Mouse (Mus musculus) heart, embryonic 13.5 days (tissue): ENCODE results near the gene Colq. TPM values are rescaled to one million over a fixed set of nuclear protein-coding genes. Genes with fewer than 3 reads are reported as not detected.

Experiments
- ATAC-seq: fragments of 200-750 bp; cut with Nextera tagmentation; 2 replicates; pipeline ENCODE4 v1.8.0; 2017; ENCODE audit warnings: moderate TSS enrichment; ENCODE audit not compliant: insufficient number of reproducible peaks, low FRiP score, low TSS enrichment; ENCODE audit errors: extremely low read depth
- H3K27ac ChIP-seq: fragments of 300-500 bp; sonication (generic); replicated peaks from 2 replicates; pipeline ENCODE4 v1.5.1; 2015; ENCODE audit warnings: moderate library complexity, mild to moderate bottlenecking, inconsistent platforms
- H3K27me3 ChIP-seq: fragments of 300-500 bp; sonication (generic); replicated peaks from 2 replicates; pipeline ENCODE4 v1.6.1; 2015; ENCODE audit warnings: mild to moderate bottlenecking, inconsistent platforms
- H3K36me3 ChIP-seq: fragments of 300-500 bp; sonication (generic); 2 replicates; pipeline ENCODE4 v1.6.1; 2015; ENCODE audit warnings: mild to moderate bottlenecking, inconsistent platforms
- H3K4me1 ChIP-seq: fragments of 300-500 bp; sonication (generic); 2 replicates; pipeline ENCODE4 v1.6.1; 2015; ENCODE audit warnings: inconsistent platforms
- H3K4me2 ChIP-seq: fragments of 300-500 bp; sonication (generic); 2 replicates; pipeline ENCODE4 v1.6.1; 2015; ENCODE audit warnings: inconsistent platforms, mild to moderate bottlenecking, moderate library complexity
- H3K4me3 ChIP-seq: fragments of 300-500 bp; sonication (generic); 2 replicates; pipeline ENCODE4 v1.5.1; 2015; ENCODE audit warnings: moderate library complexity, mild to moderate bottlenecking, inconsistent platforms
- H3K9ac ChIP-seq: fragments of 300-500 bp; sonication (generic); 2 replicates; pipeline ENCODE4 v1.6.1; 2015; ENCODE audit warnings: inconsistent platforms, mild to moderate bottlenecking, moderate library complexity
- H3K9me3 ChIP-seq: fragments of 300-500 bp; sonication (generic); 2 replicates; pipeline ENCODE4 v1.6.1; 2016; ENCODE audit warnings: inconsistent platforms
- WGBS: fragments of 180-500 bp; shearing (Covaris S2); methylation state at CpG from one replicate; pipeline ENCODE4 v1.1.7; 2015; ENCODE audit warnings: mixed read lengths; 5-methylcytosine and 5-hydroxymethylcytosine counted together
- polyA plus RNA-seq: library from polyadenylated mRNA; unstranded; fragments of >200 nt; fragmentation: Nextera tagmentation; extraction: Ambion mirVana; gene quantifications from 2 replicates; pipeline ENCODE4 v1.2.1, GENCODE M21; 2015

The Colq gene
- polyA plus RNA-seq, 1 experiment from 2014 or later = 8.1 TPM

GRCm38 (mm10) chr14:31493901-31494300 lies 97.2 kb downstream of the Colq start:
- Histone ChIP-seq H3K27ac (peak overlapping the region; percentile 87; the same call in 1 of the 2 replicates), H3K27me3 (no peaks in the 10 kb centered on the region), H3K9ac (peak overlapping the region; percentile 94), H3K4me1 (peaks cover 45% of the 10 kb centered on the region), H3K36me3 (peaks cover 53% of the 10 kb centered on the region), H3K9me3 (no peaks in the 10 kb centered on the region), H3K4me2 (peak overlapping the region; percentile 89), H3K4me3 (peak overlapping the region; percentile 85)
- 46% methylated on average over 9 of the region's 9 CpGs for WGBS
- no peak for ATAC-seq

DNA sequence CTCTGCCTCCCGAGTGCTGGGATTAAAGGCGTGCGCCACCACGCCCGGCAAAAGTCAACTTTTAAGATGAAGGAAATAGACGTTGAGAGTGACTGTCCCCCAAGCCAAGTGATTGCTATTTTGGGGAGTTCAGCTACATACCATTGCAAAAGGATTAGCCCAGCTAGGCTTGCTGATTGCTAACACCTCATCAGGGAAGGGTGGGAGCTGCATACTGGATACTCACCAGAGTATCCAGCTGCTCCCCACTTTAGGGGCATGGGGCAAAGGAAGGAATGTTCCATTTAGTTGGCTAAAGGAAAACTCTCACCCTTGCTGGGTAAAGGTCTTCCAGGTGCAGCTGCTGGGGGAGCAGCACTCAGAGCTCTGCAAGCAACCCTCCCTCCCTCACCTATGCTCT lies 103.1 kb downstream of the Colq start:
- 88% methylated on average over 6 of the region's 6 CpGs for WGBS
- H3K27ac ChIP-seq = no peak overlapping the region
- H3K4me2 ChIP-seq = no peak overlapping the region
- H3K36me3 ChIP-seq = peaks cover 95% of the 10 kb centered on the region
- H3K4me3 ChIP-seq = no peak overlapping the region
- no peaks in the 10 kb centered on the region for H3K27me3 ChIP-seq
- no peaks in the 10 kb centered on the region for H3K9me3 ChIP-seq
- ATAC-seq = no peak
- H3K9ac ChIP-seq = no peak overlapping the region
- peaks cover 5% of the 10 kb centered on the region for H3K4me1 ChIP-seq

DNA sequence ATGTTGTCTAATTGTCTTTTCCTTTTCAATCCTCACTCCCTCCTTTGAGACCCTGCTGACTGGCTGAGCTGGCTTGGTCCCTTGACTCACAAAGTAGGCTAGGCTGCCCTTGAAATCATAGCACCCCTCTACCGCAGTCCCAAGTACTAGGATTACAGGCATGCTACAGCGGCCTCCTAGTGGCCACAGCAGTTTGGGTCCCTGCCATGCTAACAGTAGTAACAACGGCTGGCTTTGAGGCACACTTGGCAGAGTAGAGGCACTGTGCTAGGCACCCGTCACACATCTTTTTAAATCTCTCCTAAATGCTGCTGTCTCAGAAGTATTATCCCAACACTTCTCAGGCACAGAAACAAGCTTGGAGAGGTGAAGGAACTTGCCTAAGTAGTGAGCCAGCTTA lies 104.7 kb downstream of the Colq start:
- ATAC-seq = no peak
- Histone ChIP-seq H3K27ac (no peak overlapping the region), H3K4me3 (no peak overlapping the region), H3K4me2 (no peak overlapping the region), H3K9ac (no peak overlapping the region), H3K9me3 (no peaks in the 10 kb centered on the region), H3K27me3 (no peaks in the 10 kb centered on the region), H3K36me3 (peaks cover 96% of the 10 kb centered on the region), H3K4me1 (no peaks in the 10 kb centered on the region)
- WGBS = 79% methylated on average over 4 of the region's 4 CpGs

DNA sequence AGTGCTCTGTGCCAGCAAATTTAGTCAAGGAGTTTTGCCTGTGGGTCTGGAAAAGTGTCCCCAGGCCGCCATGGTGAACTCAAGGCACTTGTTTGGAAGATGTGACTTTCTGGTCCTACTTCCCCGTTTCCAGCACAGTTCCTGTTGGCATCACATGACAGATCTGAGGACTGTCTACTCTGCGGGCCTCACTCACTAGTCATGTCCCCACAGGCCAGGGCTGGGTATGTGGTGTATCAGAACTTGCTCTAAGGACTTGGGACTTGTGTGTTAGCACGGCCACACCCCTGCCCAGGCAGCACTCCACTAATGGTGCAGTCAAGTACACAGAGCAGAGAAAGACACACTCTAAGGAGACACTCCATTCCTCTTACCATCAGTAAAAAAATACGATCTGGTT lies 108.7 kb downstream of the Colq start:
- Histone ChIP-seq H3K27me3 (no peaks in the 10 kb centered on the region), H3K4me2 (no peak overlapping the region), H3K36me3 (peaks cover 96% of the 10 kb centered on the region), H3K27ac (no peak overlapping the region), H3K4me1 (no peaks in the 10 kb centered on the region), H3K9ac (no peak overlapping the region), H3K4me3 (no peak overlapping the region), H3K9me3 (no peaks in the 10 kb centered on the region)
- no peak for ATAC-seq
- WGBS = 88% methylated on average over 5 of the region's 5 CpGs

DNA sequence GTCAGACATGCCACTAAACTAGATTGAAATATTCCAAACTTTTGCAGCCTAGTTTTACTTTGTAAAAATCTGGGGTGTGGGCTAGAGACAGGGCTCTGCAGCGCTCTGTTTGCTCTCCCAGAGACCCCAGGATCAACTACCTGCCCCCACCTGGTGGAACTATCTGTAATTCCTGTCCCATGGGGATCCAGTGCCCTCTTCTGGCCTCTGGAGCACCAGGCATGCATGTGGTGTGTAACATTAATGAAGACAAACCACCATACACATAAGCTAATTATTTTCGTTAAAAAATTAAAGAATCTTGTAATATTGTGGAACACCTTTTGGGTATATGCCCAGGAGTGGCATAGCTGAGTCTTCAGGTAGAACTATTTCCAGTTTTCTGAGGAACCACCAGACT lies 117.8 kb downstream of the Colq start:
- 81% methylated on average over 2 of the region's 2 CpGs for WGBS
- no peak overlapping the region for H3K4me2 ChIP-seq
- no peaks in the 10 kb centered on the region for H3K4me1 ChIP-seq
- H3K9me3 ChIP-seq = no peaks in the 10 kb centered on the region
- H3K9ac ChIP-seq = no peak overlapping the region
- H3K27me3 ChIP-seq = no peaks in the 10 kb centered on the region
- H3K4me3 ChIP-seq = no peak overlapping the region
- H3K36me3 ChIP-seq = peaks cover 16% of the 10 kb centered on the region
- no peak overlapping the region for H3K27ac ChIP-seq
- no peak for ATAC-seq

Other genes with a start within 250 kb of the Colq start
- gene Sh3bp5, start 155.3 kb downstream of the Colq start, polyA plus RNA-seq = 26.7 and 28.2 TPM in 2 replicates
- 11.7 and 12.0 TPM in 2 replicates for gene Eaf1, start 96.9 kb downstream of the Colq start, polyA plus RNA-seq
- 38.7 and 42.9 TPM in 2 replicates for gene Mettl6, start 96.3 kb downstream of the Colq start, polyA plus RNA-seq
- 2.1 TPM in 1 of 2 replicates, not detected in the other for gene Gm49387, start 49.5 kb upstream of the Colq start, polyA plus RNA-seq
- gene Btd, start 49.7 kb upstream of the Colq start, polyA plus RNA-seq = 19.8 and 25.3 TPM in 2 replicates
- 10.2 and 10.7 TPM in 2 replicates for gene Hacl1, start 49.9 kb upstream of the Colq start, polyA plus RNA-seq
- 4.8 and 4.9 TPM in 2 replicates for gene Ankrd28, start 239.3 kb upstream of the Colq start, polyA plus RNA-seq